Mouse (Mus musculus): Measurements from ENCODE around the gene Aurka. TPM values are rescaled to one million over a fixed set of nuclear protein-coding genes. Genes with fewer than 3 reads are reported as not detected.
A peak's percentile ranks its signal among the peaks of the same experiment; 100 is the strongest.

Gene Aurka
- total RNA-seq, 1 experiment from 2014 or later = 2.7 TPM

DNA sequence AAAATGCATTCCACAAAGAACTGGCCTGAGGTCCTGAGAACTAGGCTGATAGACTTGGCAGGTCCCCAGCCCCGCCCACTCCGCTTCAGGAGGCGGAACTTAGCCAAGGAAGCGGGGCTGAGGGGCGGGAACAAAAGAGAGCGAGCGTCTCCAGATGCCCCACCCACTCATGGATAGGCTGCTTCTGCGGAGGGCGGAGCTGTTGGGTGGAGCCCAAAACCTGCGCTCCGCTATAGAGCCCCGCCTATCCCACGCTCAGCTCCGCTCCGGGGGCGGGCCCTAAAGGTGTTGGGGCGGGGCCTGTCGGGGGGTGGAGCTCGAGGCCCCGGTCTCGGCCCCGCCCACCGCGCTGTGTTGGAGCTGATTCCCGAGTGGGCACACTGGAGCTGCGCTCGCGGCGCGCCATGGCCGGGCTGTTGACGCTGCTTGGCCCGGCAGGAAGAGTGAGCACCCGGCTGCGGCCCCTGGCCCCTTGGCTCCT, 25.0 kb downstream of the Aurka start, which contains the start of gene Fam210b:
Gene Fam210b, plus strand, starts transcription at position 308 of the 481 bp plus-strand sequence.
- ATAC-seq (ENCODE audit: extremely low read depth, insufficient number of reproducible peaks, low FRiP score, poor library complexity, severe bottlenecking) = peak; percentile 95

DNA sequence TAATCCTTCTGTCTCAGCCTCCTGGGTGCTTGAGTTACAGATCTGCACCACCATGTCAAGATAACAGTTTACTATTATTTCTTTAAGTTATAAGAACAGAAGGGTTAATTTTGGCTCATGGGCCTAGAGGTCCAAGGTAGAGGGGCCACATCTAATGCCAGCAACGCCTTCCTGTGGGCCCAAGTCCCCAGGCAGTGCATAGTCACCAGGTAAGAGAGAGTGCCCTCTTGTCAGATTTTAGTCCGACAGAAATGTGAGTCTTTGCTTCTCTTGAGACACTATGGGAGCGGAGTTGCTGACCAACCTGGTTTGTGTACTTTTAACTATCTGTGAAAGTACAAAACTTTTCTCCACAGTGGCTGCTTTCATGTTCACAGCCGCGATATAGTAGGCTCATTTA, 25.7 kb downstream of the Aurka start:
- ATAC-seq (ENCODE audit: extremely low read depth, insufficient number of reproducible peaks, low FRiP score, poor library complexity, severe bottlenecking) = no peak

DNA sequence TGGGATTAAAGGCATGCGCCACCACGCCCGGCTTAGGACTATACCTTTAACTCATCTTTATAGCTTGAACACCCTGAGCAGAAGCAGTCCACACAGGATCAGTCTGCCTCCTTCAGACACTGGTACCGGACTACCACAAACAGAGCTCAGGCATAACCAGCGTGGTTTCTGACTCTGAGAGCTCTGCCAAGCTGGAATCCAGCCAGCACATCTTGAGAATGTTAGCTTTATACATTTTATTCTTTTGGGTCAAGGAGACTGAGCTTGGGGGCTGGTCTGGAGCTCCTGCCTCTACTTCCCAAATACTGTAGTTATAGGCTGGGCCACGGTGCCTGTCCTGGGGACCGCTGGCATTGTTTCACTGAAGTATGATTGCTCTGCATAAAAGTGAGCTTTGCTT, 26.6 kb downstream of the Aurka start:
- no peak for ATAC-seq (ENCODE audit: extremely low read depth, insufficient number of reproducible peaks, low FRiP score, poor library complexity, severe bottlenecking)

DNA sequence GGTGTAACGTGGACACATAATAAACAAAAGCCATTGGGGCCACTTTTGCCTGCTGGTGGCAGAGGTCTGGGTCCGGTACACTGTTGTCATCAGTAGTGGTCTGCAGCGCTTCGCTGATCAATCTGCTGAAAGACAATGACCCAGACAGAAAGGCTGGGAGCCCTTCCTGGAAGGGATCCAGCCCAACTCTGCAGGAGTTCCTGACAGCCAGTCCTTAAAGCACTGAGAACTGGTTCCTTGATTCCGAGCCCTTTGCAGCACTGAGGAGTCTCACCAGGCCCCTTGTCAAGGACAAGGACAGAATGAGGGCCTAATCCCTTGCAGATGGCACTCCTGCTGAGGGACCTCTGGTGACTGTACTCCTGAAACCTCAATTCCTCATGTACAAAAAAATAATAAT, 28.7 kb downstream of the Aurka start:
- ATAC-seq (ENCODE audit: extremely low read depth, insufficient number of reproducible peaks, low FRiP score, poor library complexity, severe bottlenecking) = no peak

DNA sequence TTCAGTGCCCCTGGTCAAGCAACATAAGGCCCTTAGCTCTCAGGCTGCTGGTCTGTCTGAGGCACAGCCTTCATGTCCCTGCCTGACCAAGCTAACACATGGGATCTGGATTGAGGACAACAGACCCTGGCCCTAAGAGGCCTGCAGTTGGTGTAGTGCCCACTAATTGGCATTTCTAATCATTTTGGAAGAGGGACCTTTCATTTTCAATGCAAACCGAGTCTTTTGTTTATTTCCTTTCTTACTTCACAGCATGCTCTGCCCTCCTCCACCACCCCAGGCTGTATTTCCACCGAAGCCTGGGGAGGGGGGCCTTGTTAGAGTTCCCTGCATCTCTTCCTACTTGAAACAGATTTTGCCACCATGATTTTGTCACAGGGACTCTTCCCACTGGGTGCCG, 29.4 kb downstream of the Aurka start:
- no peak for ATAC-seq (ENCODE audit: extremely low read depth, insufficient number of reproducible peaks, low FRiP score, poor library complexity, severe bottlenecking)

DNA sequence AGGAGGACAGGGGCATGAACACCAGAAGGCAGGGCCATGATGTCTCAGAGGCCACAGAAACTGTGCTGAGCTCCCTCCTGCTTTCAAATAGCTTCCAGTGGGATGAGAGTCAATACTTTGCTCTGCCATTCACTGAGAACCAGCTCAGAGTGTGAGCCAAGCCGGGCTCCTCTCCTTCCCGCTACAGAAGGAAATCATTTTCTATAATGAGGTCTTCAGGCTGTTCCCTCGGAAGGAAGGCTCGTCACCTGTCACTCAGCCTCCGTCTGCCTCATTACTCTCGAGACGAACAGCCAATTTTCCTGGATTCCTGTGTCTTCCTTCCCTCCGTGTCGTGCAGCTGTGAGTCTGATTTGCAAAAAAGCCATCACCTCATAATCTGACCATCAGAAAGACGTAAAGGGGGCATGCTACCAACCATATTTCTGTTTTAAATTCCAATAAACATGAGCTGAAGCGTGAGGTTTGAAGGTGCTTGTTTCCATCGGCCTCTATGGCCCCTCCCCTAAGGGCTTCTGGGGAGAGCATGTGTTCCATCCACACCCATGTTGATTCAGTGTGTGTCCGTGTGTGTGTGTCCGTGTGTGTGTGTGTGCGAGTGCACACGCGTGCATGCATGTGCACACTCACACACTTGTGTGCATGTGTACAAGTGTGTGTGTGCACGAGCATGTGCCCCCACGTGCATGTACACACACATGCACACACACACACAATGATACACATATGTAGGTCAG, 32.0 kb downstream of the Aurka start:
- no peak for ATAC-seq (ENCODE audit: extremely low read depth, insufficient number of reproducible peaks, low FRiP score, poor library complexity, severe bottlenecking)

DNA sequence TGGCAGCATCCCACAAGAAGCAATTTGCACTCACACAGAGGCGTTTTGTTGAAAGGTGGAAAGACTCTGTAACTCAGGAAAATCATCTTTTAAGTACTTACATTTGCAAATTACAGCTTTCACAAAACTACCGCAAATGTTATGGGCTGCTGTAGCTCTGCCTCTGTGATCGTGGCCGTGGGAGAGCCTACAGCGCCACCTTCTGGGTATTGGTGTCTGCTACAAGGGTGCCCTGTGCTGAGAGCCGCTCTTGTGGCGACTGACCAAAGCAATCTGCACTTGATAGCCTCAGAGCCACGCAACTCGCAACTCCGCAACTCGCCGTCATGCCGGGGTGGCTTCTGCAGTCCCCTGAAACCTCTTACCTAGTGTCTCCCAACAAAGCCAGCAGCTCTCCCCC, 41.2 kb downstream of the Aurka start:
- no peak for ATAC-seq (ENCODE audit: extremely low read depth, insufficient number of reproducible peaks, low FRiP score, poor library complexity, severe bottlenecking)

DNA sequence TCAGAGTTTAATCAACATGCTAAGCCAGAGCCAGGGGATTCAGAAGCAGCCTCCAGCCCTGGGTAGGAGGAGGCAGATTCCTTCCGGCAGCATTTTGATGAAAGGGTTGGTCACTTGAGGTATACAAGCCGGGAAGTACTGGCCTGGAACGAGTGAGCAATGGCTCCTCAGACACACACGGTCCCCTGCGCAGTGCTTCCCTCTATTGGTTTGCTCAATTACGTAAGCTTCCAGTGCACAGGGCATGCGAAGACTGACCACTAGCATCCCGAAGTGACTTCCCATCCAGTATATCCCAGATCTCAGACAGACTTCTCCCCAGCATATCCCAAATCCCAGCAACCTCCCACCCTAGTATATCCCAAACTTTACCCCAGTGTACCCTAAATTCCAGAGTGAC, 42.1 kb downstream of the Aurka start:
- no peak for ATAC-seq (ENCODE audit: extremely low read depth, insufficient number of reproducible peaks, low FRiP score, poor library complexity, severe bottlenecking)

DNA sequence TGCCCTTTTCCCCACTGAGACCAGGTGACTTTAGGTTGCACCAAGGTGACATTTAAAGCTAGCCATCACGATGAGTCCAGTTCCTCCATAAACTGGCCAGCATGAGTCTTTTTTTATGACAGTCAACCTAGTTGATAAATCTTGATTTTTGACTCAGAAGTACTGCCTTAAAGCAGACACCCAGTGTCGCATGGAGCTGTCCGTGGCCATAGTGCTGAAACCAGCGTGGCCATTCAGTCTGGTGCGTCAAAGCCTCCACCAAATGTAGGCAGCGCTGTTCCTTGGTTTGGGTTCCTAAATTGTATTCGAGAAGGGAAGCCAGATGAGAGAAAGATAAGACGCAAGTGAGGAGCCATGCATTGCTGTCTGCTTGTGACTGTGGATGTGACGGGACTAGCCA, 49.5 kb downstream of the Aurka start:
- no peak for ATAC-seq (ENCODE audit: extremely low read depth, insufficient number of reproducible peaks, low FRiP score, poor library complexity, severe bottlenecking)

DNA sequence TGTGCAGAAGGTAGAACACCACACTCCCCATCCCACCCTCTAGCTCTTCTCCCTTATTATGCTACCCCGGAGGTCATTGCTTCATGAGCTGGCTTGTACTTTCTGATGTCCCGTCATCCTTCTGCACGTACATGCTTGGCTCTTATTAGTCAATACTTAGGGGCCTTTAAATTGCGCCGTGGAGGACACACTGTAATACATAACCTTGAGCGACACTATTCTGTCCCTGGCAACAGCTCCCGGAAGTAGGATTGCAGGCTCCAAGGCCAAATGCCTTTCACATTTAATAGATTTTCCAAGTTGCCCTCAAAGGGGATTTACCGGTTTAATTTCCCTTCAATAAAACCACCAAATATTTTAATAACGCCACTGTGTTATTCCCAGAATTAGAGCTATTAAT, 58.6 kb downstream of the Aurka start:
- ATAC-seq (ENCODE audit: extremely low read depth, insufficient number of reproducible peaks, low FRiP score, poor library complexity, severe bottlenecking) = no peak

DNA sequence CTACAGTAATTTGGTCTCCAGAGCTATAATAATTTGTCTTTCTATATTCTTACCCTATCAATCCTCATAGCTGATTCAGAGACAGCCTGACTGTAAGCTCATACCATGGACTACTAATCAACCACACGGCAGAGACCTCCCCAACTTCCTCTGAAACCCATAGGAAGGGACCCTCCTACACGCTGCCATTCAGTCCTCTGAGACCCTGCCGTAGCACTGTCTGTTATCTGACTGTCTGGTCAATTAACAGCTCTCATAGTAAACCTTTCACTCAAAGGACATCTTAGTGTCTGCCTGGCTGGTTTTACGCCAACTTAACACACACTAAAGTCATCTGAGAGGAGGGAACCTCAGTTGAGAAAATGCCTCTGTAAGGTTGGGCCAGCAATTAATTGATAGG, 63.8 kb downstream of the Aurka start:
- no peak for ATAC-seq (ENCODE audit: extremely low read depth, insufficient number of reproducible peaks, low FRiP score, poor library complexity, severe bottlenecking)

Other genes with a start within 250 kb of the Aurka start
- gene Mc3r, start 122.0 kb downstream of the Aurka start, total RNA-seq (2017) = not detected in 2 replicates
- 4.9 and 6.1 TPM in 2 replicates for gene Fam210b, start 25.0 kb downstream of the Aurka start, total RNA-seq (2017)
- gene Cstf1, start 146 bp upstream of the Aurka start, total RNA-seq (2017) = 16.8 and 18.4 TPM in 2 replicates
- gene Cass4, start 23.3 kb upstream of the Aurka start, total RNA-seq (2017) = 30.7 and 34.6 TPM in 2 replicates
- 225 and 239 TPM in 2 replicates for gene Rtf2, start 70.0 kb upstream of the Aurka start, total RNA-seq (2017)
- gene Gcnt7, start 88.1 kb upstream of the Aurka start, total RNA-seq (2017) = 0.74 and 1.0 TPM in 2 replicates
- 14.4 and 15.8 TPM in 2 replicates for gene Fam209, start 102.0 kb upstream of the Aurka start, total RNA-seq (2017)
- gene Tfap2c, start 179.1 kb upstream of the Aurka start, total RNA-seq (2017) = not detected in 2 replicates